Mouse (Mus musculus): Measurements from ENCODE around the gene Igdcc3. TPM values are rescaled to one million over a fixed set of nuclear protein-coding genes. Genes with fewer than 3 reads are reported as not detected.
"Not testable (repeated sequence)": the region's sequence is repeated elsewhere in the genome, so short reads cannot be mapped to it uniquely, and the experiment has no call there.

The Igdcc3 gene
- polyA plus RNA-seq, 1 experiment from 2014 or later, result 7.5 TPM

- Histone ChIP-seq H3K4me1 (peaks cover 7% of the 10 kb centered on the region), H3K27ac (no peak overlapping the region), H3K4me2 (replicated peaks) (no peak overlapping the region), H3K27me3 (no peaks in the 10 kb centered on the region), H3K9me3 (no peaks in the 10 kb centered on the region), H3K9ac (no peak overlapping the region), H3K36me3 (no peaks in the 10 kb centered on the region), H3K4me3 (no peak overlapping the region)
- ATAC-seq (ENCODE audit: insufficient number of reproducible peaks, insufficient read depth, low FRiP score, low TSS enrichment), result no peak
- 30% methylated on average over 1 of the region's 1 CpGs for WGBS
These were observed 70.6 kb downstream of the Igdcc3 start for GRCm38 (mm10) chr9:65211598-65211997.

GRCm38 (mm10) chr9:65214425-65214777, 73.4 kb downstream of the Igdcc3 start:
- Histone ChIP-seq H3K27me3 (no peaks in the 10 kb centered on the region), H3K4me2 (replicated peaks) (peak overlapping the region; percentile 83), H3K9me3 (no peaks in the 10 kb centered on the region), H3K4me3 (peak overlapping the region; percentile 67), H3K4me1 (peaks cover 7% of the 10 kb centered on the region), H3K36me3 (no peaks in the 10 kb centered on the region), H3K9ac (no peak overlapping the region), H3K27ac (peak overlapping the region; percentile 77; the same call in 1 of the 2 replicates)
- WGBS, result 14% methylated on average over 10 of the region's 10 CpGs
- no peak for ATAC-seq (ENCODE audit: insufficient number of reproducible peaks, insufficient read depth, low FRiP score, low TSS enrichment)

DNA sequence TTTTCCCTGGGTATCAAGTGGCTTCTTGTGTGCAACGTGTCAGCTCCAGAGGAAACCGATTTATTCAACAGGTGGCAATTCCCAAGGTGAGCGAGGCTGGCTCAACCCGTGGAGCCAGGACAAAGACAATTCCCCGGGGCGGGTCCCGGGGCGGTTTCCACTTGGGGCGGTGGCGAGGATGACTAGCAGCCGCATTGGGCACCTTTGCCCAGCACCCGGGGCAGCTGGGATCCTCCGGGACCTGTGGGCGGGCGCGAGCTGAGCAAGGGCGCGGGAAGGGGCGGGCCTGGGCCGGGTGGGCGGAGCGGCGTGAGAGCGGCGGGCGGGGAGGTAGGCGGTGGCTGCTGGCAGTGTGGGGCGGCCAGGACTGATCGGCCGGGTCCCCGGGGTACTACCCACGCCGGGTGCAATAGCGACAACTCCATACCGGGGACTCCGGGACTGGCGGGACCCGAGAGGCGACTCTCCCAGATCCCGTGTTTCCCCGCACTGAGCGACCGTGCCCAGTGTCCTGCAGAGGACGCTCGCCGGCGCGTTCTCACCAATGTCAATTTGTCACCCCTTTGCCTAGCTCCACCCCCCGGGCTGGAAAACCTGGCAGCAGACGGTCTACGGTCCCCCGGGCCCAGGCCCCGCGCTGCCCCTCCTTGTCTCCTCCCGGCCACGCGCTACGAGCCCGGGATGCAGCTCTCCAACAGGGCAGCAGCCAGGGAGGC, 73.9 kb downstream of the Igdcc3 start:
- peak; percentile 95 for ATAC-seq (ENCODE audit: insufficient number of reproducible peaks, insufficient read depth, low FRiP score, low TSS enrichment)
- peak overlapping the region; percentile 77 for H3K27ac ChIP-seq
- 1% methylated on average over 58 of the region's 59 CpGs for WGBS
- no peaks in the 10 kb centered on the region for H3K9me3 ChIP-seq
- no peaks in the 10 kb centered on the region for H3K36me3 ChIP-seq
- H3K4me2 ChIP-seq (replicated peaks), result peak overlapping the region; percentile 83
- H3K27me3 ChIP-seq, result no peaks in the 10 kb centered on the region
- H3K4me3 ChIP-seq, result peak overlapping the region; percentile 67
- H3K9ac ChIP-seq, result peak overlapping the region; percentile 79
- H3K4me1 ChIP-seq, result peaks cover 7% of the 10 kb centered on the region

GRCm38 (mm10) chr9:65215494-65216126, 74.6 kb downstream of the Igdcc3 start:
- Histone ChIP-seq H3K27ac (peak overlapping the region; percentile 77), H3K9me3 (no peaks in the 10 kb centered on the region), H3K4me2 (replicated peaks) (peak overlapping the region; percentile 83), H3K36me3 (no peaks in the 10 kb centered on the region), H3K4me3 (peak overlapping the region; percentile 67), H3K9ac (peak overlapping the region; percentile 79), H3K27me3 (no peaks in the 10 kb centered on the region), H3K4me1 (peaks cover 7% of the 10 kb centered on the region)
- 9% methylated on average over 31 of the region's 31 CpGs for WGBS
- no peak; the same call in 1 of the 2 replicates for ATAC-seq (ENCODE audit: insufficient number of reproducible peaks, insufficient read depth, low FRiP score, low TSS enrichment)

DNA sequence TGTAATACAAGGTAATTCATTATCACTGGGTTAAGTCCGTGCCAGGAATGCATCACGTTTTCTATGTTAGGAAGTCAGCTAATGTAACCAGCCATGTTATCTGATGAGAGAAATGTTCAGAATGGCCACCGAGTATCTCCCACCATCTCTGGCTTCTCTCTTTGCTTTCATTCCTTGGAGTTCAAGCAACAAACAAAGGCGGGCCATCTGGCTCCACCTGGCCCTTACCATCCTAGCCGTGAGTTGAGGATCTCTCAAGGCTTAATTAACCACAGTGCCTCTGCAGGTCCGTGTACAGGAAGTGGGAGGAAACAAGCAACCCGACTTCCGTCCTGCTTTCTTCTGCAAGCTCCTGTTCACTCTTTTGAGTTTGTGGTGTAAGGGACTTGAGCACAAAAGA, 76.0 kb downstream of the Igdcc3 start:
- Histone ChIP-seq H3K27ac (no peak overlapping the region), H3K27me3 (no peaks in the 10 kb centered on the region), H3K36me3 (no peaks in the 10 kb centered on the region), H3K9me3 (no peaks in the 10 kb centered on the region), H3K9ac (no peak overlapping the region), H3K4me2 (replicated peaks) (no peak overlapping the region), H3K4me3 (no peak overlapping the region), H3K4me1 (peaks cover 7% of the 10 kb centered on the region)
- no peak for ATAC-seq (ENCODE audit: insufficient number of reproducible peaks, insufficient read depth, low FRiP score, low TSS enrichment)
- 49% methylated on average over 8 of the region's 8 CpGs for WGBS

GRCm38 (mm10) chr9:65217661-65218060, 76.7 kb downstream of the Igdcc3 start:
- H3K4me3 ChIP-seq, result no peak overlapping the region
- H3K27ac ChIP-seq, result no peak overlapping the region
- WGBS, result 51% methylated on average over 6 of the region's 6 CpGs
- no peak for ATAC-seq (ENCODE audit: insufficient number of reproducible peaks, insufficient read depth, low FRiP score, low TSS enrichment)
- H3K4me1 ChIP-seq, result peaks cover 7% of the 10 kb centered on the region
- H3K9me3 ChIP-seq, result no peaks in the 10 kb centered on the region
- H3K36me3 ChIP-seq, result no peaks in the 10 kb centered on the region
- H3K4me2 ChIP-seq (replicated peaks), result no peak overlapping the region
- no peaks in the 10 kb centered on the region for H3K27me3 ChIP-seq
- H3K9ac ChIP-seq, result no peak overlapping the region

GRCm38 (mm10) chr9:65218916-65219315, 77.9 kb downstream of the Igdcc3 start:
- H3K9ac ChIP-seq, result no peak overlapping the region
- H3K4me3 ChIP-seq, result no peak overlapping the region
- H3K36me3 ChIP-seq, result no peaks in the 10 kb centered on the region
- 54% methylated on average over 1 of the region's 1 CpGs for WGBS
- no peak overlapping the region for H3K27ac ChIP-seq
- H3K9me3 ChIP-seq, result no peaks in the 10 kb centered on the region
- H3K27me3 ChIP-seq, result no peaks in the 10 kb centered on the region
- ATAC-seq (ENCODE audit: insufficient number of reproducible peaks, insufficient read depth, low FRiP score, low TSS enrichment), result no peak
- no peak overlapping the region for H3K4me2 ChIP-seq (replicated peaks)
- peaks cover 7% of the 10 kb centered on the region for H3K4me1 ChIP-seq

GRCm38 (mm10) chr9:65220398-65220797, 79.4 kb downstream of the Igdcc3 start:
- not testable (repeated sequence) for H3K36me3 ChIP-seq; H3K4me2 ChIP-seq (replicated peaks); H3K9ac ChIP-seq; ATAC-seq (ENCODE audit: insufficient number of reproducible peaks, insufficient read depth, low FRiP score, low TSS enrichment); H3K4me3 ChIP-seq; H3K4me1 ChIP-seq; H3K27ac ChIP-seq; H3K9me3 ChIP-seq; H3K27me3 ChIP-seq
- WGBS, result 43% methylated on average over 3 of the region's 3 CpGs

- Histone ChIP-seq H3K9ac (no peak overlapping the region), H3K27me3 (no peaks in the 10 kb centered on the region), H3K36me3 (no peaks in the 10 kb centered on the region), H3K4me1 (no peaks in the 10 kb centered on the region), H3K27ac (no peak overlapping the region), H3K4me2 (replicated peaks) (no peak overlapping the region), H3K9me3 (no peaks in the 10 kb centered on the region), H3K4me3 (no peak overlapping the region)
- 77% methylated on average over 6 of the region's 6 CpGs for WGBS
- no peak for ATAC-seq (ENCODE audit: insufficient number of reproducible peaks, insufficient read depth, low FRiP score, low TSS enrichment)
These were observed 82.9 kb downstream of the Igdcc3 start for GRCm38 (mm10) chr9:65223927-65224326.

- Histone ChIP-seq H3K4me1 (no peaks in the 10 kb centered on the region), H3K27ac (no peak overlapping the region), H3K9me3 (no peaks in the 10 kb centered on the region), H3K27me3 (no peaks in the 10 kb centered on the region), H3K9ac (no peak overlapping the region), H3K4me3 (no peak overlapping the region), H3K36me3 (no peaks in the 10 kb centered on the region), H3K4me2 (replicated peaks) (no peak overlapping the region)
- ATAC-seq (ENCODE audit: insufficient number of reproducible peaks, insufficient read depth, low FRiP score, low TSS enrichment), result no peak
- 38% methylated on average over 4 of the region's 4 CpGs for WGBS
These were observed 84.8 kb downstream of the Igdcc3 start for GRCm38 (mm10) chr9:65225795-65226194.

- Histone ChIP-seq H3K27ac (no peak overlapping the region), H3K36me3 (no peaks in the 10 kb centered on the region), H3K4me2 (replicated peaks) (no peak overlapping the region), H3K9me3 (no peaks in the 10 kb centered on the region), H3K4me3 (no peak overlapping the region), H3K27me3 (no peaks in the 10 kb centered on the region), H3K4me1 (peaks cover 8% of the 10 kb centered on the region; the same call in 1 of the 2 replicates), H3K9ac (no peak overlapping the region)
- ATAC-seq (ENCODE audit: insufficient number of reproducible peaks, insufficient read depth, low FRiP score, low TSS enrichment), result no peak
- WGBS, result 74% methylated on average over 6 of the region's 6 CpGs
These were observed 89.3 kb downstream of the Igdcc3 start for GRCm38 (mm10) chr9:65230250-65230649.

GRCm38 (mm10) chr9:65231284-65231683, 90.3 kb downstream of the Igdcc3 start:
- no peak overlapping the region for H3K9ac ChIP-seq
- H3K4me2 ChIP-seq (replicated peaks), result no peak overlapping the region
- H3K4me3 ChIP-seq, result no peak overlapping the region
- H3K4me1 ChIP-seq, result peaks cover 8% of the 10 kb centered on the region; the same call in 1 of the 2 replicates
- H3K36me3 ChIP-seq, result no peaks in the 10 kb centered on the region
- 47% methylated on average over 8 of the region's 8 CpGs for WGBS
- H3K27ac ChIP-seq, result 0 out of 2 replicates have a peak overlapping the region, but pooled peaks have one; percentile 24
- H3K9me3 ChIP-seq, result no peaks in the 10 kb centered on the region
- no peak for ATAC-seq (ENCODE audit: insufficient number of reproducible peaks, insufficient read depth, low FRiP score, low TSS enrichment)
- H3K27me3 ChIP-seq, result no peaks in the 10 kb centered on the region
